ENCODE assay signal across 8 mouse cellular contexts in the genomic region with DNA sequence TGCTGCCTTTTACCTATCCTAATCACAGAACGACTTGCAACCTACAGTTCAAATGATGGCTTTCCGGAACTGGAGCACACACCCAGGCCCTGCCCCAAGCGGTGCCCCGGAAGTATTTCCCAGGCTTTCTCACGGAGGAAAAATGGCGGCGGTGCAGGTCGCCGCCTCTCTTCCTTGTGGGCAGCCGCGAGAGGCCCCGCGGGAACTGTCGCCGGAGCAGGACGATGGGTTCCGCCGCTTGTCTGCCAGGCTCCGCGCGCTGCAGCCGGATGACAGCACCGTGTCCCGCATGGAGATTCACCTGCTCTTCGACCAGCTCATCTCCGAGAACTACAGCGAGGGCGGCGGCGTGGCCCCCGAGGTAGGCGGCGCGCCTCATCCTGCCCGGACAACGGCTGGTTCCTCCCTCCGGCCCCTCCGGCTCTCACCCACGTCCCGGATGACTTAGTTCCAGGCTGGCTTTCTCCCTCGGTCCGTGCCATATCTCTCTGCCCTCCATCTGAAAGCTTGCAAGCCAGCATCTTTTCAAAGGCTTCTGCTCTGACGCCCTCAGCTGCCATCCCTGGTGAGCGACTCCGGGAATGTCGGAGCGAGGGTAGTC. TPM values are rescaled to one million over a fixed set of nuclear protein-coding genes. Genes with fewer than 3 reads are reported as not detected.
DNase-seq lines count a peak whose midpoint lies in the region; ATAC-seq and TF ChIP-seq lines count a peak whose summit lies in the region.

A gene (plus strand): TSS at position 116 of the 601 bp plus-strand sequence.

- peaks cover 0 to 6% of the 10 kb centered on the region in 2 experiments; a peak in 1 of 4 replicates for H3K4me1 ChIP-seq in MEL (ENCODE audit: control insufficient read depth in 1 of 2, insufficient read depth in 2 of 2, low read length in 2 of 2)
- no peaks in the 10 kb centered on the region for H3K4me1 ChIP-seq in cerebellum, adult 2 months (ENCODE audit: control insufficient read depth, insufficient read depth, low read length)
- peaks cover 8% of the 10 kb centered on the region for H3K4me1 ChIP-seq in lung, embryonic 16.5 days (replicated peaks; ENCODE audit: control insufficient read depth, insufficient read depth, low read length)

- peak; percentile 83 to 90 for TF ChIP-seq POLR2A in MEL (IDR thresholded peaks at IDR 0.05; ENCODE audit: control insufficient read depth in 1 of 2, insufficient read depth in 1 of 2, low read depth in 1 of 2, low read length in 2 of 2, poor library complexity in 1 of 2)
- peak; percentile 43; the same call in 1 of the 2 replicates for TF ChIP-seq POLR2A in cerebellum, adult 2 months (IDR thresholded peaks at IDR 0.05; ENCODE audit: borderline replicate concordance, insufficient read depth, low read length)

- DNase-seq in MEL (ENCODE audit: low read depth, low spot score) = peak; percentile 96
- DNase-seq in cerebellum, adult 2 months = peak; percentile 93 to 94
- DNase-seq in forelimb bud, embryonic 11.5 days (ENCODE audit: low read depth, low spot score) = peak; percentile 87
- DNase-seq in layer of hippocampus, adult 9-10 months (ENCODE audit: low spot score) = peak; percentile 79
- peak; percentile 73 for DNase-seq in ovary, postnatal 10 days (ENCODE audit: low spot score)
- peak; percentile 80 to 87 for DNase-seq in thymus, postnatal 10 days (ENCODE audit: low spot score in 2 of 2)

- peak within 1 kb of the TSS; percentile 88 for H3K9ac ChIP-seq in MEL (ENCODE audit: control insufficient read depth, low read depth, low read length, poor library complexity, severe bottlenecking)
- H3K9ac ChIP-seq in lung, embryonic 16.5 days (ENCODE audit: low read length) = peak within 1 kb of the TSS; percentile 75

- peaks cover 3 to 6% of the 10 kb centered on the region in 2 experiments for H3K36me3 ChIP-seq in MEL (ENCODE audit: control insufficient read depth in 1 of 2, insufficient read depth in 2 of 2, low read length in 2 of 2)
- peaks cover 21% of the 10 kb centered on the region for H3K36me3 ChIP-seq in lung, embryonic 16.5 days (ENCODE audit: control insufficient read depth, insufficient read depth, low read length)

- peak; percentile 85 to 93 for ATAC-seq in hematopoietic stem cell, adult 5-6 weeks (replicated peaks in 1 of 2; ENCODE audit: insufficient read depth in 1 of 2, low FRiP score in 2 of 2, low TSS enrichment in 1 of 2, low read depth in 1 of 2, poor library complexity in 2 of 2, severe bottlenecking in 2 of 2)
- ATAC-seq in lung, embryonic 16.5 days (ENCODE audit: low read depth) = peak; percentile 98

- no peak for TF ChIP-seq RAD21 in MEL (IDR thresholded peaks at IDR 0.05; ENCODE audit: low read depth, low read length)

- peak within 1 kb of the TSS; percentile 75 for H3K27ac ChIP-seq in MEL (ENCODE audit: control insufficient read depth, low read depth, low read length)
- H3K27ac ChIP-seq in cerebellum, adult 2 months (ENCODE audit: insufficient read depth, low read length) = peak within 1 kb of the TSS; percentile 93
- H3K27ac ChIP-seq in lung, embryonic 16.5 days (ENCODE audit: low read length) = peak within 1 kb of the TSS; percentile 81

- H3K4me2 ChIP-seq in lung, embryonic 16.5 days (ENCODE audit: low read depth, low read length) = peak within 1 kb of the TSS; percentile 72

- under 1% methylated on average over 47 of the region's 47 CpGs for WGBS in cerebellum, adult 2 months
- 0% methylated on average over 47 of the region's 47 CpGs for WGBS in lung, embryonic 16.5 days

- TF ChIP-seq CTCF in MEL (IDR thresholded peaks at IDR 0.05 in 2 of 3, conservative IDR thresholded peaks at IDR 0.05 in 1 of 3; ENCODE audit: control insufficient read depth in 1 of 3, insufficient read depth in 1 of 3, low read depth in 2 of 3, low read length in 3 of 3, poor library complexity in 1 of 3, severe bottlenecking in 1 of 3) = peak in 1 of 3 experiments; percentile 26; a peak in 1 of 6 replicates
- no peak for TF ChIP-seq CTCF in cerebellum, adult 2 months (IDR thresholded peaks at IDR 0.05; ENCODE audit: borderline replicate concordance, insufficient read depth, low read depth, low read length)

- H3K27me3 ChIP-seq in MEL (ENCODE audit: control insufficient read depth in 1 of 2, insufficient read depth in 2 of 2, low read length in 2 of 2) = peaks cover 1 to 3% of the 10 kb centered on the region in 2 experiments; a peak in 3 of 4 replicates
- H3K27me3 ChIP-seq in cerebellum, adult 2 months (ENCODE audit: control insufficient read depth, insufficient read depth, low read length) = no peaks in the 10 kb centered on the region
- H3K27me3 ChIP-seq in lung, embryonic 16.5 days (ENCODE audit: control insufficient read depth, insufficient read depth, low read depth, low read length) = peaks cover 3% of the 10 kb centered on the region; the same call in 1 of the 2 replicates

- no peaks in the 10 kb centered on the region for H3K9me3 ChIP-seq in MEL (replicated peaks; ENCODE audit: insufficient read depth, low read length)
- no peaks in the 10 kb centered on the region for H3K9me3 ChIP-seq in lung, embryonic 16.5 days (ENCODE audit: control insufficient read depth, low read length)

- H3K79me2 ChIP-seq in MEL (ENCODE audit: control insufficient read depth, insufficient read depth, low read length, poor library complexity) = peaks cover 13% of the 10 kb centered on the region

- H3K4me3 ChIP-seq in MEL (ENCODE audit: control insufficient read depth in 1 of 2, insufficient read depth in 1 of 2, low read depth in 2 of 2, low read length in 2 of 2) = peak within 1 kb of the TSS; percentile 72 to 96
- H3K4me3 ChIP-seq in cerebellum, adult 2 months (replicated peaks; ENCODE audit: insufficient read depth, low read depth, low read length) = peak within 1 kb of the TSS; percentile 99
- peak within 1 kb of the TSS; percentile 86 for H3K4me3 ChIP-seq in lung, embryonic 16.5 days (ENCODE audit: low read length)

- 0 out of 4 replicates have a peak, but pooled peaks of 1 of the 2 experiments have one; percentile 24 for TF ChIP-seq EP300 in MEL (IDR thresholded peaks at IDR 0.05; ENCODE audit: low read depth in 1 of 2, low read length in 2 of 2)

TF ChIP-seq in MEL, 35 proteins besides CTCF, POLR2A, EP300 and RAD21 (continues in another document):
- no peak for TF ChIP-seq POLR2AphosphoS5 (IDR thresholded peaks at IDR 0.05; ENCODE audit: borderline replicate concordance, low read depth, low read length)
- no peak for TF ChIP-seq MAZ (IDR thresholded peaks at IDR 0.05; ENCODE audit: low read depth, low read length)
- TF ChIP-seq POLR2AphosphoS2 (IDR thresholded peaks at IDR 0.05; ENCODE audit: low read length) = 0 out of 2 replicates have a peak, but pooled peaks have one; percentile 51
- TF ChIP-seq ETS1 (IDR thresholded peaks at IDR 0.05; ENCODE audit: low read depth, low read length) = 0 out of 2 replicates have a peak, but pooled peaks have one; percentile 6
- TF ChIP-seq NRF1 (IDR thresholded peaks at IDR 0.05; ENCODE audit: insufficient read depth, low read depth, low read length, poor library complexity, severe bottlenecking) = no peak
- no peak for TF ChIP-seq E2F4 (IDR thresholded peaks at IDR 0.05; ENCODE audit: borderline replicate concordance, low read depth, low read length)
- no peak for TF ChIP-seq GATA1 (IDR thresholded peaks at IDR 0.05; ENCODE audit: low read depth, low read length)
- TF ChIP-seq HCFC1 (IDR thresholded peaks at IDR 0.05; ENCODE audit: low read depth, low read length) = peak; percentile 84
- TF ChIP-seq MXI1 (IDR thresholded peaks at IDR 0.05; ENCODE audit: low read depth, low read length) = peak; percentile 73
- peak; percentile 43; the same call in 1 of the 2 replicates for TF ChIP-seq TCF12 (IDR thresholded peaks at IDR 0.05; ENCODE audit: low read depth, low read length)
- no peak for TF ChIP-seq TAL1 (IDR thresholded peaks at IDR 0.05; ENCODE audit: low read length)
- TF ChIP-seq CHD1 (IDR thresholded peaks at IDR 0.05; ENCODE audit: low read depth, low read length) = 0 out of 2 replicates have a peak, but pooled peaks have one; percentile 59
- no peak for TF ChIP-seq BHLHE40 (IDR thresholded peaks at IDR 0.05; ENCODE audit: borderline replicate concordance, low read depth, low read length)
- TF ChIP-seq MYC (IDR thresholded peaks at IDR 0.05; ENCODE audit: low read depth, low read length) = peak; percentile 44; the same call in 1 of the 2 replicates
- TF ChIP-seq CHD2 (IDR thresholded peaks at IDR 0.05; ENCODE audit: low read length) = no peak
- TF ChIP-seq TBP (IDR thresholded peaks at IDR 0.05; ENCODE audit: low read depth, low read length) = peak; percentile 72
- TF ChIP-seq SMC3 (IDR thresholded peaks at IDR 0.05; ENCODE audit: low read depth, low read length) = no peak
- TF ChIP-seq MAX (IDR thresholded peaks at IDR 0.05; ENCODE audit: low read length) = peak; percentile 63; the same call in 1 of the 2 replicates
- no peak for TF ChIP-seq USF2 (IDR thresholded peaks at IDR 0.05; ENCODE audit: borderline replicate concordance in 1 of 2, insufficient read depth in 1 of 2, low read depth in 1 of 2, low read length in 2 of 2)
- TF ChIP-seq KAT2A (conservative IDR thresholded peaks at IDR 0.05; ENCODE audit: low read depth, low read length) = no peak; the same call in 1 of the 2 replicates
- peak; percentile 70; the same call in 1 of the 2 replicates for TF ChIP-seq ELF1 (IDR thresholded peaks at IDR 0.05; ENCODE audit: low read depth, low read length)
- TF ChIP-seq ZNF384 (IDR thresholded peaks at IDR 0.05; ENCODE audit: low read depth, low read length) = no peak
- TF ChIP-seq ZKSCAN1 (IDR thresholded peaks at IDR 0.05; ENCODE audit: low read depth, low read length) = no peak
- peak; percentile 64 for TF ChIP-seq NELFE (IDR thresholded peaks at IDR 0.05; ENCODE audit: low read depth, low read length)
- no peak for TF ChIP-seq ZC3H11A (IDR thresholded peaks at IDR 0.05; ENCODE audit: low read depth, low read length)
- no peak for TF ChIP-seq JUND (IDR thresholded peaks at IDR 0.05; ENCODE audit: low read depth, low read length)
- no peak for TF ChIP-seq GABPA (IDR thresholded peaks at IDR 0.05; ENCODE audit: low read depth, low read length)
- TF ChIP-seq RCOR1 (IDR thresholded peaks at IDR 0.05; ENCODE audit: low read depth, low read length) = no peak
- peak; percentile 63; the same call in 1 of the 2 replicates for TF ChIP-seq MYB (IDR thresholded peaks at IDR 0.05; ENCODE audit: low read depth, low read length)
- TF ChIP-seq USF1 (IDR thresholded peaks at IDR 0.05; ENCODE audit: low read depth, low read length) = no peak

RNA-seq across cellular contexts. Expression of the gene that starts here (rescaled TPM):
- 17.3 and 17.7 TPM in 2 replicates for total RNA-seq in MEL (2012; rRNA removed)
- polyA plus RNA-seq in MEL (2012; ENCODE audit: insufficient read depth in 1 of 2, insufficient read length in 2 of 2, low read depth in 1 of 2, low replicate concordance in 2 of 2, missing spikeins in 1 of 2) = 10 to 100 TPM in 1 of 2 experiments, not detected in 1; 21.2 TPM
- polyA plus RNA-seq in cerebellum, adult 2 months (2012; rRNA removed) = 17.4 and 19.0 TPM in 2 replicates
- 14.7 and 16.0 TPM in 2 replicates for total RNA-seq in hematopoietic stem cell, adult 5-6 weeks (2017)
- 23.2 and 23.5 TPM in 2 replicates for polyA plus RNA-seq in lung, embryonic 16.5 days (2015; fragmentation: Nextera tagmentation; extraction: Ambion mirVana)

Comparison
In these comparisons a context has a peak if more than half of its experiments do, and no peak if none do; other contexts are left out.
1. Peak in every context shown above with its lines: DNase-seq, ATAC-seq, H3K4me3 ChIP-seq and H3K27ac ChIP-seq.